ENCODE assay signal across 19 mouse cellular contexts in genomic region chr4:126160981-126161380, GRCm38 (mm10). TPM values are rescaled to one million over a fixed set of nuclear protein-coding genes. Genes with fewer than 3 reads are reported as not detected.
DNase-seq lines count a peak whose midpoint lies in the region; ATAC-seq and TF ChIP-seq lines count a peak whose summit lies in the region.
"Had no signal": no experiment of that assay in that cellular context is flagged by ENCODE, and none has a peak within 500 bp of the region (broad histone marks: within the 10 kb centered on the region; RNA-seq: fewer than 3 reads in every experiment).

No protein-coding gene starts in this region.

- no peak for TF ChIP-seq EP300 in stomach, postnatal 0 days (optimal IDR thresholded peaks at IDR 0.05)

- H3K9ac ChIP-seq in stomach, postnatal 0 days (ENCODE audit: low read length): no peak overlapping the region
- H3K9ac ChIP-seq: embryonic facial prominence, embryonic 12.5 days; forebrain, embryonic 13.5 days; forebrain, embryonic 15.5 days; forebrain, postnatal 0 days had no signal

- ATAC-seq in stomach, postnatal 0 days (ENCODE audit: low FRiP score, low TSS enrichment): no peak
- ATAC-seq: forebrain, embryonic 13.5 days; forebrain, embryonic 15.5 days; forebrain, postnatal 0 days had no signal

- H3K4me2 ChIP-seq in stomach, postnatal 0 days (replicated peaks; ENCODE audit: low read depth): no peak overlapping the region
- H3K4me2 ChIP-seq: embryonic facial prominence, embryonic 12.5 days; forebrain, embryonic 13.5 days; forebrain, embryonic 15.5 days had no signal

- WGBS in heart, embryonic 10.5 days: 88% methylated on average over 8 of the region's 8 CpGs
- WGBS in stomach, postnatal 0 days: 92% methylated on average over 8 of the region's 8 CpGs

- intact Hi-C loops in heart, postnatal 14 days (cut with DNase I): no loop called here

- H3K36me3 ChIP-seq in heart, embryonic 10.5 days: peaks cover 15% of the 10 kb centered on the region
- H3K36me3 ChIP-seq in stomach, postnatal 0 days (ENCODE audit: control insufficient read depth, insufficient read depth, low read length): no peaks in the 10 kb centered on the region

- peak; percentile 55 for DNase-seq in heart, embryonic 10.5 days (ENCODE audit: low spot score)
- no peak for DNase-seq in heart, postnatal 14 days
- peak; percentile 6 for DNase-seq in stomach, postnatal 0 days (ENCODE audit: low spot score)
- DNase-seq in testis, postnatal 10 days (ENCODE audit: low spot score): peak; percentile 29
- DNase-seq in cerebellum, postnatal 4 days (ENCODE audit: low spot score in 2 of 2): no peak
- DNase-seq: adrenal gland, adult 2 months; adrenal gland, postnatal 10 days; adrenal gland, postnatal 25 days; cerebellum, adult 11 months; cerebellum, adult 18-20 months; cerebellum, adult 8-10 months; cerebellum, adult 9-11 months; cerebellum, postnatal 14 days; cerebellum, postnatal 36 days; forebrain, postnatal 0 days had no signal

- H3K4me3 ChIP-seq in heart, embryonic 10.5 days: no peak overlapping the region
- no peak overlapping the region for H3K4me3 ChIP-seq in stomach, postnatal 0 days (ENCODE audit: low read depth, low read length)
- H3K4me3 ChIP-seq: embryonic facial prominence, embryonic 10.5 days; embryonic facial prominence, embryonic 12.5 days; forebrain, embryonic 13.5 days; forebrain, embryonic 15.5 days had no signal

- no peaks in the 10 kb centered on the region for H3K9me3 ChIP-seq in heart, embryonic 10.5 days
- no peaks in the 10 kb centered on the region for H3K9me3 ChIP-seq in stomach, postnatal 0 days (ENCODE audit: control insufficient read depth, low read length)
- H3K9me3 ChIP-seq: embryonic facial prominence, embryonic 10.5 days; embryonic facial prominence, embryonic 12.5 days; forebrain, embryonic 13.5 days; forebrain, embryonic 15.5 days had no signal

- no peak for TF ChIP-seq CTCF in stomach, postnatal 0 days (IDR thresholded peaks at IDR 0.05; ENCODE audit: low read depth)

- no peak overlapping the region for H3K27ac ChIP-seq in heart, embryonic 10.5 days
- no peak overlapping the region for H3K27ac ChIP-seq in stomach, postnatal 0 days (replicated peaks)
- H3K27ac ChIP-seq: embryonic facial prominence, embryonic 10.5 days; embryonic facial prominence, embryonic 12.5 days; forebrain, embryonic 13.5 days; forebrain, embryonic 15.5 days had no signal

- no peaks in the 10 kb centered on the region for H3K27me3 ChIP-seq in heart, embryonic 10.5 days (ENCODE audit: insufficient read depth, poor library complexity, severe bottlenecking)
- H3K27me3 ChIP-seq in stomach, postnatal 0 days (ENCODE audit: control insufficient read depth, insufficient read depth, low read length): no peaks in the 10 kb centered on the region
- H3K27me3 ChIP-seq: embryonic facial prominence, embryonic 12.5 days; forebrain, embryonic 13.5 days; forebrain, embryonic 15.5 days had no signal

- peaks cover 24% of the 10 kb centered on the region for H3K4me1 ChIP-seq in heart, embryonic 10.5 days
- peaks cover 2% of the 10 kb centered on the region; the same call in 1 of the 2 replicates for H3K4me1 ChIP-seq in stomach, postnatal 0 days (replicated peaks; ENCODE audit: control insufficient read depth, insufficient read depth)

RNA-seq across cellular contexts. Expression of gene Sh3d21, which starts 2.3 kb away (rescaled TPM):
- polyA plus RNA-seq in heart, embryonic 10.5 days (2016; fragmentation: Nextera tagmentation; extraction: Ambion mirVana): 2.0 and 3.1 TPM in 2 replicates
- 1 to 10 TPM; 3.0 to 3.1 TPM for total RNA-seq in heart, postnatal 14 days (2021)
- polyA plus RNA-seq in stomach, postnatal 0 days (2015; fragmentation: Nextera tagmentation; extraction: Ambion mirVana): 8.4 and 12.0 TPM in 2 replicates

RNA-seq across cellular contexts. Expression of gene Eva1b, which starts 13.4 kb away (rescaled TPM):
- polyA plus RNA-seq in heart, embryonic 10.5 days (2016; fragmentation: Nextera tagmentation; extraction: Ambion mirVana): 26.3 and 39.5 TPM in 2 replicates
- total RNA-seq in heart, postnatal 14 days (2021): 10 to 100 TPM; 23.3 to 24.9 TPM
- 39.7 and 39.9 TPM in 2 replicates for polyA plus RNA-seq in stomach, postnatal 0 days (2015; fragmentation: Nextera tagmentation; extraction: Ambion mirVana)

RNA-seq across cellular contexts. Expression of gene Thrap3, which starts 41.6 kb away (rescaled TPM):
- 194 and 200 TPM in 2 replicates for polyA plus RNA-seq in heart, embryonic 10.5 days (2016; fragmentation: Nextera tagmentation; extraction: Ambion mirVana)
- 100 to 1,000 TPM; 130 to 144 TPM for total RNA-seq in heart, postnatal 14 days (2021)
- 70.3 and 78.7 TPM in 2 replicates for polyA plus RNA-seq in stomach, postnatal 0 days (2015; fragmentation: Nextera tagmentation; extraction: Ambion mirVana)

RNA-seq across cellular contexts. Expression of gene Stk40, which starts 57.2 kb away (rescaled TPM):
- 37.7 and 39.0 TPM in 2 replicates for polyA plus RNA-seq in heart, embryonic 10.5 days (2016; fragmentation: Nextera tagmentation; extraction: Ambion mirVana)
- total RNA-seq in heart, postnatal 14 days (2021): 10 to 100 TPM; 28.0 to 29.5 TPM
- polyA plus RNA-seq in stomach, postnatal 0 days (2015; fragmentation: Nextera tagmentation; extraction: Ambion mirVana): 17.3 and 20.2 TPM in 2 replicates

Comparison
In these comparisons a context has a peak if more than half of its experiments do, and no peak if none do; other contexts are left out.
1. DNase-seq: peak in heart, embryonic 10.5 days (single experiment), stomach, postnatal 0 days (single experiment) and testis, postnatal 10 days (single experiment); none in heart, postnatal 14 days (0 of 2) and cerebellum, postnatal 4 days (0 of 2).